Mouse (Mus musculus) olfactory bulb, adult 2 months (tissue): ENCODE data around the gene Aqp5.

Source experiments
- CTCF ChIP-seq: fragments of 200-500 bp; IDR thresholded peaks from 2 replicates; pipeline ENCODE4 v1.5.1; 2012; ENCODE audit warnings: low read depth, mild to moderate bottlenecking, low read length, moderate library complexity; ENCODE audit not compliant: insufficient read depth
- POLR2A ChIP-seq: fragments of 200-500 bp; IDR thresholded peaks from 2 replicates; pipeline ENCODE4 v1.6.1; 2012; ENCODE audit warnings: mild to moderate bottlenecking, low read depth, low read length, moderate library complexity; ENCODE audit not compliant: insufficient read depth

GRCm38 (mm10) chr15:99596056-99596687 is 5.6 kb downstream of the Aqp5 start:
- TF ChIP-seq POLR2A (no peak), CTCF (peak; percentile 91)
